Mouse (Mus musculus): ENCODE measurements around the gene Prpf40a.
A peak's percentile ranks its signal among the peaks of the same experiment; 100 is the strongest.

Prpf40a gene

DNA sequence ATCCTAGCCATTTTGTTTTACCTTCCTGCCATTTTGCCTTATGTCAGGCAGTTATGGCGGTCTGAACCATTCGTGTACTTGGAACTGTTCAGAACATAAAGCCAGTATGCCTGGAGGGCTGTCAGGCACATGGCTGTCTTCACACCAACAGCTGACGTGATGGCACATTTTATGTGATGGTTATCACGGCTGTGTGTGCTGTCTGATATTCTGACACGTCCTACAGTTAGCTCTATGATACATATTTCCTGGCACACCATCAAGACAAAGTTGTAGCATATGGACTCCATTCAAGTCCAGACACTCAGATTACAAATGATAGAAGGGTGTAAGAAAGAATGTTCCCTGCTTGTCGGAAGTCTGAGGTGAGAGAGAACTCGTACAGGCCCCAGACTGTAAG, 85.0 kb downstream of the Prpf40a start:
- DNase-seq (ENCODE audit: low spot score in 2 of 2), result peak in 1 of 2 experiments; percentile 67

DNA sequence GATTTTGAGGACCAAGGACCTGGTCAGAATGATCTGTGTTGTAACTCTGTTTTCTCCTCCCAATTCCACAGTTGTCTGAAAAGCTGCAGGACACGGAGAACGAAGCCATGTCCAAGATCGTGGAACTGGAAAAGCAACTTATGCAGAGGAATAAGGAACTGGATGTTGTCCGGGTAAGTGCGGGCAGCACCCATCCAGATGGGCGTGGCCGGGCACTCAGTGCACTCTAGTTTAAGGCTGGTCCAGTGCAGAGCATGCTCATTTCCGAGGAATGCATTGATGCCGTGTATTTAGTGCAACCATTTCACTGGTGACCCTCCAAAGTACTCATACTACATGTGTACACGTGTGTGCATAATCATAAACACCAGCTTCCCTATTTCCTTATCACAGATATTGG, 85.7 kb downstream of the Prpf40a start:
- no peak for DNase-seq (ENCODE audit: low spot score in 2 of 2)

DNA sequence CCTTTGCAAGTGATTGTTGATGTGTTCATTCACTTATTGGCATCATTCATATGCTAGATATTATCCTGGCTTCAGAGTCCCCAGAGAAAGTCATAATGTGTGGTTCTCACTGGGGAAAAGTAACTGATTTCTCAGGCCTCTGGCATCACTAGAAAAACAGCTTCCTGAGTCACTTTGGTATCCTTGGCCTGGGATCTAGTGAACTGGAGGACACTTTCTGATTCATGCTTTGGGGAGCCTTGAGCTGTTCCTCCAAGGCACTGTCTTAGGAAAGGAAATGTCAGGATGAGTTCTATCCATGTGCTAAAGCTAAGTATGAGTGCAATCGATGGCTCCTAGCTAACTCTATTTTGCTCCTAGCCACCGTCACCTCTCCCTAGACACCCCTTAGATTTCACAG, 88.2 kb downstream of the Prpf40a start:
- DNase-seq (ENCODE audit: low spot score in 2 of 2), result no peak

DNA sequence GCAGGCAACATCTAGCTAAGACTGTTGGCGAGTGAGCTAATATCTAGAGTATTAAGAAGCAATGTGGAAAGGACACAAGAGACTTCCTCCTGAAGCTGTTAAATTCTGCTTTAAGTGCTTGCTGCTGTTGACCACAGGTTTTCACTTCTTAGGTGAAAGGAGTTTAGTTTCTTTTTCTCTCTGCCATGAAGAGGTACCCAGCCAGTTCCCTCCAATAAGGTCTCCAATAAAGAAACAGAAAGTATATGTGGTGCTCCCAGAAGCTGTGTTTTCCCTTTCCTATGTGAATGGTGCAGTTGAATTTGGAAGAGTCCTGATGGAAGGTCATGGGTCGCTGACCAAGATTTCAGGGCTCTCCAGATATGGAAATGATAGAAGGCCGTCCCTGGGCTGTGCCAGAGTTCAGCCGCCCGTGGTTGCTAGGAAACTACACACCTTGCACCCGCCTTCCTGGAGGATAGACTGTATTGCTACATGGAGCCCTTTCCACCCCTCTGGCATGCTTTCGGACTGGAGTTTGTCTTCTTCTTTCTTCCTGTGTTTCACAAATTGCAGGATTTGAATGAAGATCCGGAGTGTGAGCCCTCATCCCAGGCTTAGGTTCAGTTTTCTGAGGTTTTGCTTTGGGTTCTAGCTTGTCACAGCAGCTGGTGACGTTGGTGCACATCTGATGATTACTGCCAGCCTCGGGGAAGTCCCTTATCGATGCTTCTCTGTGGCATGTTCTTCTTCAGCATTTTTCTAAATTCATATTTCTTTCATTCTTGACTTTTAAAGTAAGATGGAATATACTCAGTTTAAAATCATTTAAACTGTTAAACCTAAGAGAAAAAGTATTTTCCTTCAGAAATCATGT, 89.0 kb downstream of the Prpf40a start:
- DNase-seq (ENCODE audit: low spot score in 2 of 2), result no peak

DNA sequence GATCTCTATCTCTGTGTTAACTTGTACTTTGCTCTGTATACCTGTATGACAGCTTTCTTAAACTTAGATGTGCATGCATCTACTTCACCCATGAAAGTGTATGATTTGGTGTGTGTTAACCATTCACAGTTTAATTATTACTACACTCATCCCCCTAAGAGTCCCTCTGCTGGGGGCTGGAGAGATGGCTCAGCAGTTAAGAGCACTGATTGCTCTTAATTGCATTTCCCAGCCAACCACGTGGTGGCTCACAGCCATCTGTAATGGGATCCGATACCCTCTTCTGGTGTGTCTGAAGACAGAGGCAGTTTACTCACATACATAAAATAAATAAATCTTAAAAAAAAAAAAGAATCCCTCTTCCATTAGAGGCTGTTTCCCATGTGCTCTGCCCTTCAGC, 91.0 kb downstream of the Prpf40a start:
- DNase-seq (ENCODE audit: low spot score in 2 of 2), result no peak

DNA sequence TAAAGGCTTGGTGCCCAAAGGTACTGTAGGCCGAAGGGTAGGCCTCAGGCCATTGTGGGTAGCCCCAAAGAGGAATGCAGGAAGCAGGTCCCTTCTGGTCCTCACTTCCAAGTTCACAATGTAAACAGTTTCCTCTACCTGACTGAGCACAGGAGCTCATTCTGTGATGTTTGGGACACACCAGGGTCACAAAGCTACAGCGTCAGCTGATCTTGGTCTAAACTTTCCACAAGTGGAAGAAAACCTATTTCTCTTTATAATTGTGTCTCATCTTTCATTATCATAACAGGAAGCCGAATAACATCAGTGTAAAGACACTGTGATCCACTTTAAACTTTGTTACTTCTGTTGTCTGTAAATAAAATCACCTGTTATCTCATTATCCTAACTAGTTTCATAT, 95.6 kb downstream of the Prpf40a start:
- no peak for DNase-seq (ENCODE audit: low spot score in 2 of 2)

DNA sequence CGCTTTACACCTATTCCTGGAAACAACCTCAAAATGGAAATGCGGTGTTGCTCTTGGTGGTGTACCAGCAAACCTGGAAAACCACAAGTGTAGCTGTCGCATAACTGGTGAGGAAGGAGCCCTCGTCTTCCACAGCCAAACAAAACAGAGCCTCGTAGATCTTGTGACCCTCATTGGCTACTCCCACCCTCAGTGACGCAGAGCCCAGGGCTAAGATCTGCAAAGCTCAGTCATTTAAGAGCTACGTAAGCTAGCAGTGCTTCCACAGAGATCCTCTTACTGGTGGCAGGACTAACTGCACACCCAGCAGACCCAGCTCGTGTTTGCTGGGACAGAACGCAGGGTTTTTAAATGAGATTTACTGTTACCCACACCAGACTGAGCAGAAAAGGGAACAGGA, 96.1 kb downstream of the Prpf40a start:
- no peak for DNase-seq (ENCODE audit: low spot score in 2 of 2)

DNA sequence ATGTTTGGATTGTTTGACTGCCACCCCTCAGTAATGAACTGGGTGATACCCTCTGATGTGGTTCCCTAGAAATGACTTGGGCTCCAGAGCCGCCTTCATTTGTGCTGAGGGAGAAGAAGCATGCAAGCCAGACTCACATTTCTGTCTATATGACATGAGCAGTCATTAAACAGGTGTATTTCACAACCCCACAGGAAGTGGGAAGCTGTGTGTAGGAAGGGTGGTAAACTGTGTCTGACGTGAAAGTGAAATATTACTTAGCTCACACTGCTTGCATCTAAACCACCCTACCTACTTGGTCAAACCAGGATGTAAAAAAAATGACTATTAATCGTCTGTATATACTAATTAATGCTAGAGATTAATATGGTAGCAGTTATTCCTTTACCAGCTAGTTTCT, 102.3 kb downstream of the Prpf40a start:
- no peak for DNase-seq (ENCODE audit: low spot score in 2 of 2)

DNA sequence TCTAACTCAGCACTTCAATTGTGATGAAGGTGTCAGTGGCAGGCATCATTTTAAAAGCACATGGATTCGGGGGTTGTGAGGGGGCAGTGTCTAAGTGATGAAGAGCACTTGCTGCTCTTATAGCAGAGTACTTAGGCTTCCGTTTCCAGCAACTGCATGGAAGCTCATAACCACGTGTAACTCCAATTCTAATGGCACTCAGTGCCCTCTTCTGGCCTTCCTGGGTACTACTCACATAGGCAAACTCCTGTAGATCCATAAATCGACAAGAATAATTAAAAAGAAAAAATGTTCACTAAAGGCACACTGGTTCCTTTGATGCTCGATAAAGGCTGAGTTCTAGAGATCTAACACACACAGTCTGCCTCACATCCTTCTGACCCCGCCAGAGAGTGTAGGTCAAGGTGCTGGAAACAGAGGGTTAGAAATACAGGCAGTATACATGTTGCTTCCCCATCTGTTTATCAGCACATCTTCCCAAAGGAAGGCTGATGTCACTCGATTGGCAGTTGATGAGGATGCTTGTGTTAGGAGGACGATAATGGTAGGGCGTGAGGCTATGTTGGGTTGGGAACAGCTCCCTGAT, 105.4 kb downstream of the Prpf40a start:
- peak; percentile 42 to 61 for DNase-seq (ENCODE audit: low spot score in 2 of 2)
